Mouse (Mus musculus): ENCODE data around the gene Vps37c.

- no peak for TF ChIP-seq GATA1 (IDR thresholded peaks at IDR 0.05; ENCODE audit: low read length)
- TF ChIP-seq TAL1 (IDR thresholded peaks at IDR 0.05; ENCODE audit: low read length), result no peak
Measured at GRCm38 (mm10) chr19:10703470-10703869, 14.9 kb downstream of the Vps37c start.

Data from erythroblast, embryonic 14.5 days (primary cell).